Mouse (Mus musculus) brown adipose tissue, adult 24 weeks (tissue): ENCODE results near the gene Ssxb8. TPM values are rescaled to one million over a fixed set of nuclear protein-coding genes. Genes with fewer than 3 reads are reported as not detected.
"Not testable (repeated sequence)": the region's sequence is repeated elsewhere in the genome, so short reads cannot be mapped to it uniquely, and the experiment has no call there.

Experiments used
- H3K27ac ChIP-seq: fragments of 200-500 bp; replicated peaks from 2 replicates; pipeline ENCODE4 v1.5.1; 2012; ENCODE audit warnings: low read depth, mild to moderate bottlenecking, low read length
- H3K4me1 ChIP-seq: fragments of 200-500 bp; 2 replicates; pipeline ENCODE4 v1.6.1; 2012; ENCODE audit warnings: low read length, mixed read lengths; ENCODE audit not compliant: control insufficient read depth, insufficient read depth, insufficient read length
- H3K4me3 ChIP-seq: fragments of 200-500 bp; 2 replicates; pipeline ENCODE4 v1.5.1; 2012; ENCODE audit warnings: low read depth, mild to moderate bottlenecking, low read length, moderate library complexity; ENCODE audit not compliant: insufficient read depth
- polyA plus RNA-seq: library from polyadenylated mRNA; stranded (reverse); fragments of >200 nt; gene quantifications from 2 replicates; pipeline ENCODE4 v1.2.4, GENCODE M21; 2012; ENCODE audit not compliant: missing spikeins, insufficient read depth, insufficient read length

Ssxb8 gene
- polyA plus RNA-seq: not detected in 2 replicates

GRCm38 (mm10) chrX:8690744-8691143, at the start of gene Ssxb8:
TSS of gene Ssxb8 (minus strand) at chrX:8690844.
- not testable (repeated sequence) for H3K4me1 ChIP-seq, H3K27ac ChIP-seq, H3K4me3 ChIP-seq

GRCm38 (mm10) chrX:8732907-8733306, 42.3 kb upstream of the Ssxb8 start:
- H3K27ac ChIP-seq: no peak overlapping the region
- H3K4me3 ChIP-seq: no peak overlapping the region

GRCm38 (mm10) chrX:8663085-8663484, 27.6 kb downstream of the Ssxb8 start:
- Histone ChIP-seq H3K27ac (no peak overlapping the region), H3K4me1 (no peaks in the 10 kb centered on the region), H3K4me3 (no peak overlapping the region)

More at GRCm38 (mm10) chrX:8732907-8733306, 42.3 kb upstream of the Ssxb8 start:
- H3K4me1 ChIP-seq: no peaks in the 10 kb centered on the region

Other genes starting within 250 kb of the Ssxb8 start
- not detected in 2 replicates for gene Ssxb2, start 229.1 kb downstream of the Ssxb8 start, polyA plus RNA-seq
- not detected in 2 replicates for gene Gm14459, start 165.9 kb downstream of the Ssxb8 start, polyA plus RNA-seq
- gene Ssxb6, start 142.6 kb downstream of the Ssxb8 start, polyA plus RNA-seq: not detected in 2 replicates
- gene Ssxb3, start 99.0 kb downstream of the Ssxb8 start, polyA plus RNA-seq: not detected in 2 replicates
- gene Ssx9, start 57.6 kb upstream of the Ssxb8 start, polyA plus RNA-seq: not detected in 2 replicates
- gene Ssxb5, start 112.8 kb upstream of the Ssxb8 start, polyA plus RNA-seq: not detected in 2 replicates
- not detected in 2 replicates for gene Gm6592, start 153.2 kb upstream of the Ssxb8 start, polyA plus RNA-seq
- gene Gm5751, start 183.4 kb upstream of the Ssxb8 start, polyA plus RNA-seq: not detected in 2 replicates
- 0.52 TPM in 1 of 2 replicates, not detected in the other for gene B630019K06Rik, start 201.5 kb upstream of the Ssxb8 start, polyA plus RNA-seq